Mouse (Mus musculus): ENCODE data around the gene Cpa5. TPM values are rescaled to one million over a fixed set of nuclear protein-coding genes. Genes with fewer than 3 reads are reported as not detected.

Cpa5 gene
- polyA plus RNA-seq, 2 experiments: 0.87 to 0.99 TPM

DNA sequence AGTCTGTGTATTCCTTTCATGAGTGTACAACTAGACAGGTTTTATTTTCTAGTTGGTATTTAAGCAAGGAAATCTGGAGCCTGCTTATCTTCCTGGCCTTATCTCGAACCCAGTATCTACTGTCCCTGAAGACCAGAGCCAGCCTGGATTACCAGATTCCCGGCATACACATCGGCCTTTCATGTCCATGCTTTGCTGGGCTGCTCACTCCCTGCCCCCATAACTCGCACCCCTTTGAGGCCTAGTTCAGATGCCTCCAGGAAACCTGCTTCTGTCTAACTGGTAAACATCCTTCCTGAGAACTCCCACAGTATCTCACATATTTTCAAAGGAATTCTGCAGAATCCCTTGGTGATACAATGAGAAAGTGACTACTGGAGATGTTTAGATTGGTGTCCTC, 54.5 kb downstream of the Cpa5 start:
- Histone ChIP-seq H3K36me3 (ENCODE audit: control insufficient read depth, insufficient read depth, low read length) (no peaks in the 10 kb centered on the region; the same call in 1 of the 2 replicates), H3K27ac (replicated peaks; ENCODE audit: low read depth, low read length) (peak overlapping the region; percentile 30; the same call in 1 of the 2 replicates), H3K4me3 (replicated peaks; ENCODE audit: low read length) (no peak overlapping the region), H3K9ac (ENCODE audit: low read depth, low read length, severe bottlenecking) (no peak overlapping the region), H3K27me3 (ENCODE audit: control insufficient read depth, insufficient read depth, low read length) (no peaks in the 10 kb centered on the region), H3K4me1 (ENCODE audit: control insufficient read depth, insufficient read depth, low read length) (peaks cover 49% of the 10 kb centered on the region), H3K9me3 (ENCODE audit: control insufficient read depth, low read length) (no peaks in the 10 kb centered on the region), H3K4me2 (replicated peaks; ENCODE audit: low read depth, low read length, severe bottlenecking) (no peak overlapping the region)
- no peak for TF ChIP-seq POLR2A (IDR thresholded peaks at IDR 0.05; ENCODE audit: borderline replicate concordance, extremely low read depth, insufficient read depth, insufficient read length)
- DNase-seq (ENCODE audit: low spot score) (no peak), ATAC-seq (ENCODE audit: low FRiP score, low read depth) (no peak)
- WGBS: 41% methylated on average over 4 of the region's 4 CpGs

DNA sequence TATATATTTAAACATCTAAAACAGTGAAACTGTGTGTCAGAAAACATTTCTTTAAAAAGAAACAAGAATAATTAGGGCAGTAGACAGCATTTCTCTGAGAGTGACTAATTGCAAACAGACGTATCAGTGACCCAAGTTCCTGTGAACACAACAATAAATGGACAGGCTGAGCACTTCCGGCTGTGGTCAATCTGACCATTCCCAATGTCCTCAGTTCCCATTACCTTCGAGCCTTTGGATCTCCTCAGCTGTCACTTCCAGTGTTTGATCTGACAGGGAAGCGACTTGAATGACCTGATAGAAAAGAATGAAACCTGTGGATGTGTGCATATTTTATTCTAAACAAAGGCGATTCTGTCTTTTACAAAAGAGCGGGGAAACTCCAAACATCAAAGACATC, 55.2 kb downstream of the Cpa5 start:
- ATAC-seq (ENCODE audit: low FRiP score, low read depth) (no peak), DNase-seq (ENCODE audit: low spot score) (no peak)
- Histone ChIP-seq H3K9ac (ENCODE audit: low read depth, low read length, severe bottlenecking) (no peak overlapping the region), H3K36me3 (ENCODE audit: control insufficient read depth, insufficient read depth, low read length) (no peaks in the 10 kb centered on the region), H3K27me3 (ENCODE audit: control insufficient read depth, insufficient read depth, low read length) (no peaks in the 10 kb centered on the region), H3K4me2 (replicated peaks; ENCODE audit: low read depth, low read length, severe bottlenecking) (no peak overlapping the region), H3K27ac (replicated peaks; ENCODE audit: low read depth, low read length) (peak overlapping the region; percentile 33; the same call in 1 of the 2 replicates), H3K4me3 (replicated peaks; ENCODE audit: low read length) (no peak overlapping the region), H3K9me3 (ENCODE audit: control insufficient read depth, low read length) (no peaks in the 10 kb centered on the region), H3K4me1 (ENCODE audit: control insufficient read depth, insufficient read depth, low read length) (peaks cover 44% of the 10 kb centered on the region)
- 35% methylated on average over 6 of the region's 6 CpGs for WGBS
- TF ChIP-seq POLR2A (IDR thresholded peaks at IDR 0.05; ENCODE audit: borderline replicate concordance, extremely low read depth, insufficient read depth, insufficient read length): no peak

DNA sequence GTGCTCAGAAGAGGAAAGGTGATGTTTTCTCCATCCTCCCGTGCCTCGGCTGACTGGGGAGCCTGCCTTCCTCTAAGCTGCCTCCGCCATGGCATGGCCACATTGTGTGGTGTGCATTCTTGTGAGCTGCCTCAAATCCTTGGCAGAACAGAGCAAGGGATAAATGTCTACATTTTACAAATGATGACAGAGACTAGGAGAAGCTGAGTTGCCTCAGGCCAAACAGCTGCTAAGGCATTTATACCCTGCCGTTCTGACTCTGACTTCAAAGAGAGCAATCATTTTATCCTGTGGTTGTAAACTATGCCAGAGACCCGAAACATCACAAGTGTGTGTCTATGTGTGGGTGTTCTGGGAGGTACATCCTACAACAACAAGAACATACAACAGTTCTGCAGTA, 56.8 kb downstream of the Cpa5 start:
- DNase-seq (ENCODE audit: low spot score): no peak
- H3K9me3 ChIP-seq (ENCODE audit: control insufficient read depth, low read length): no peaks in the 10 kb centered on the region
- TF ChIP-seq POLR2A (IDR thresholded peaks at IDR 0.05; ENCODE audit: borderline replicate concordance, extremely low read depth, insufficient read depth, insufficient read length): no peak
- H3K27me3 ChIP-seq (ENCODE audit: control insufficient read depth, insufficient read depth, low read length): no peaks in the 10 kb centered on the region
- H3K36me3 ChIP-seq (ENCODE audit: control insufficient read depth, insufficient read depth, low read length): no peaks in the 10 kb centered on the region
- H3K4me2 ChIP-seq (replicated peaks; ENCODE audit: low read depth, low read length, severe bottlenecking): no peak overlapping the region
- H3K4me3 ChIP-seq (replicated peaks; ENCODE audit: low read length): no peak overlapping the region
- H3K27ac ChIP-seq (replicated peaks; ENCODE audit: low read depth, low read length): peak overlapping the region; percentile 63
- ATAC-seq (ENCODE audit: low FRiP score, low read depth): 0 out of 2 replicates have a peak, but pooled peaks have one; percentile 21
- H3K4me1 ChIP-seq (ENCODE audit: control insufficient read depth, insufficient read depth, low read length): peaks cover 55% of the 10 kb centered on the region
- 27% methylated on average over 5 of the region's 5 CpGs for WGBS
- H3K9ac ChIP-seq (ENCODE audit: low read depth, low read length, severe bottlenecking): no peak overlapping the region

DNA sequence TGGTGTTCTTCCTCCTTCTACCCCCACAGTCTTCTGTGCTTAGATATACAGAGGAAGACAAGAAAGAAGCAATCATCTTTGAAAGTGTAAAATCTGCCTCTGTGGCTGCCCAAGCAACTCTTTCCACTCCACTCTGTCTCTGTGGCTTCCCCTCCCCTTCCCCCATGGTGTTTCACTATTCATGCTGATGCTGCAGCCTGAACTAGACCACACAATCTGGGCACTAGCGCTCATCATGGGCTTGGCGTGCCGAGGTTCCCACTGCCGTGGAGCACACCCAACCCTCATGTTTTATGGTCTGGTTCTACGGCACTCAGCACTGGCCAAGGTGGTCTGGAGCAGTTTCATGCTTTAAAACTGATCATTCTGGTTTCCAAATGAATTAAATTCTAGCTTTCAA, 60.9 kb downstream of the Cpa5 start:
- H3K9me3 ChIP-seq (ENCODE audit: control insufficient read depth, low read length): no peaks in the 10 kb centered on the region
- ATAC-seq (ENCODE audit: low FRiP score, low read depth) (no peak), DNase-seq (ENCODE audit: low spot score) (no peak)
- H3K36me3 ChIP-seq (ENCODE audit: control insufficient read depth, insufficient read depth, low read length): no peaks in the 10 kb centered on the region
- H3K4me3 ChIP-seq (replicated peaks; ENCODE audit: low read length): no peak overlapping the region
- H3K27me3 ChIP-seq (ENCODE audit: control insufficient read depth, insufficient read depth, low read length): no peaks in the 10 kb centered on the region
- H3K9ac ChIP-seq (ENCODE audit: low read depth, low read length, severe bottlenecking): no peak overlapping the region
- no peak overlapping the region for H3K4me2 ChIP-seq (replicated peaks; ENCODE audit: low read depth, low read length, severe bottlenecking)
- 42% methylated on average over 5 of the region's 5 CpGs for WGBS
- H3K4me1 ChIP-seq (ENCODE audit: control insufficient read depth, insufficient read depth, low read length): peaks cover 76% of the 10 kb centered on the region
- TF ChIP-seq POLR2A (IDR thresholded peaks at IDR 0.05; ENCODE audit: borderline replicate concordance, extremely low read depth, insufficient read depth, insufficient read length): no peak
- H3K27ac ChIP-seq (replicated peaks; ENCODE audit: low read depth, low read length): peak overlapping the region; percentile 59

DNA sequence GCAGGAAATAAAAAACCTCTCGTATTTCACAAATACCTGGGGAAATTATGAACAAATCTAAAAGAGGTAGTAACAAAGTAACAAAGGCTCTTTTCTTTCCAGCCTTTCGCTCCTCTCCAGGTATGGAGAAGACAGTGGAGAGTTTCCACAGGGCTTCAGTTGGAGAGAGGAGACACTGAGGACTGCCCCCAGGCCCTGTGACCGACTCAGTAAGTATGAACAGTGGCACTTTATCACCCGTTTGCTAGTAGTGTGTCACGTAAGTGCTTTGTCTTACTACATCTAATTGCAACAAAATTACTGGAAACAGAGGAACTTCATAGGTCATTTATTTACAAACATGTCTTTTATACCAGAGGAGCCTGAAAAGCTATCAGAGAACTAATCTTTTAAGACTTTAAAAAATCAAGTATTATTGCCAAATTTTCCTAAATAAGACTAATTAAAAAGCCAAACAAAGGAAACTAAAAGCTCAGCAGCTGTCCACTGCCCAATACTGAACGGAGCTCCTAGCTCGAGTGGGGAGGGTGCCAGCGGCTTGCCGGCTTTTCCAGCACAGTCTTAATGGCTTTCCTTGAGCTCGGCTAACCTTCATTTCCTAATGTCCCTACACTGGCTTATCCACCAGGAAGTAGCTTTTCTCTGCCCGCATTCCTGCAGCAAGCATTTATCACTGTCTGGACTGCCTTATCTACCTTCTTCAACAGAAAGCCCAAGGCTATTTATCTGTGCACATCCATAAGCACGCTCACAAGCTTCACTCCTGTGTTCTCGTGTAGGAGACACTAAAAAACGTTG, 63.2 kb downstream of the Cpa5 start:
- DNase-seq (ENCODE audit: low spot score): peak; percentile 71
- Histone ChIP-seq H3K4me3 (replicated peaks; ENCODE audit: low read length) (peak overlapping the region; percentile 11), H3K27ac (replicated peaks; ENCODE audit: low read depth, low read length) (peak overlapping the region; percentile 97), H3K9ac (ENCODE audit: low read depth, low read length, severe bottlenecking) (peak overlapping the region; percentile 49), H3K27me3 (ENCODE audit: control insufficient read depth, insufficient read depth, low read length) (no peaks in the 10 kb centered on the region), H3K9me3 (ENCODE audit: control insufficient read depth, low read length) (no peaks in the 10 kb centered on the region), H3K36me3 (ENCODE audit: control insufficient read depth, insufficient read depth, low read length) (no peaks in the 10 kb centered on the region), H3K4me1 (ENCODE audit: control insufficient read depth, insufficient read depth, low read length) (peaks cover 63% of the 10 kb centered on the region), H3K4me2 (replicated peaks; ENCODE audit: low read depth, low read length, severe bottlenecking) (peak overlapping the region; percentile 34)
- WGBS: 12% methylated on average over 14 of the region's 14 CpGs
- peak; percentile 44 for ATAC-seq (ENCODE audit: low FRiP score, low read depth)
- peak; percentile 35; the same call in 1 of the 2 replicates for TF ChIP-seq POLR2A (IDR thresholded peaks at IDR 0.05; ENCODE audit: borderline replicate concordance, extremely low read depth, insufficient read depth, insufficient read length)
